Mouse (Mus musculus): ENCODE measurements at regions not wholly inside any gene's neighbourhood (a gene's known extent, or its start where the extent isn't known, plus 50 kb on each side); places are given as distances from the start of the nearest gene placed in this dataset.

GRCm38 (mm10) chr9:84408260-84409203 is 483.6 kb downstream of the Bckdhb start:
- no peak for DNase-seq (ENCODE audit: low spot score in 2 of 2)

Data from frontal cortex, postnatal 36 days (tissue).